Mouse (Mus musculus) left cerebral cortex, postnatal 14 days (tissue): ENCODE results near the gene Tent5c. TPM values are rescaled to one million over a fixed set of nuclear protein-coding genes. Genes with fewer than 3 reads are reported as not detected.
A peak's percentile ranks its signal among the peaks of the same experiment; 100 is the strongest.

Source experiments
- DNase-seq, 2 experiments: peaks; one replicate each; pipeline ENCODE4 v3.0.0; 2021 to 2022; ENCODE audit warnings: low spot score in 2 of 2, mixed read lengths in 1 of 2
- intact Hi-C: fragments of 180-260 bp; cut with DNase I; formaldehyde crosslinking; loops from one replicate; pipeline ENCODE4 v1.15.1; 2025
- long read RNA-seq, 2 experiments: library from polyadenylated mRNA; stranded (forward); transcript quantifications; one replicate each; pipeline ENCODE4 v2.0.0; 2021
- total RNA-seq, 2 experiments: library from RNA; stranded (reverse); gene quantifications; 2 replicates each; pipeline ENCODE4 v1.2.3; 2021

Gene Tent5c
- total RNA-seq = 1 to 10 TPM; 3.7 to 4.3 TPM
- long read RNA-seq, experiment 1, partial matches to known transcripts = 0 of 3 reads
- long read RNA-seq, experiment 1, other reads (novel, unspliced or antisense) = 3 of 3 reads
- long read RNA-seq, experiment 2, partial matches to known transcripts = 0 of 2 reads
- long read RNA-seq, experiment 2, other reads (novel, unspliced or antisense) = 2 of 2 reads

DNA sequence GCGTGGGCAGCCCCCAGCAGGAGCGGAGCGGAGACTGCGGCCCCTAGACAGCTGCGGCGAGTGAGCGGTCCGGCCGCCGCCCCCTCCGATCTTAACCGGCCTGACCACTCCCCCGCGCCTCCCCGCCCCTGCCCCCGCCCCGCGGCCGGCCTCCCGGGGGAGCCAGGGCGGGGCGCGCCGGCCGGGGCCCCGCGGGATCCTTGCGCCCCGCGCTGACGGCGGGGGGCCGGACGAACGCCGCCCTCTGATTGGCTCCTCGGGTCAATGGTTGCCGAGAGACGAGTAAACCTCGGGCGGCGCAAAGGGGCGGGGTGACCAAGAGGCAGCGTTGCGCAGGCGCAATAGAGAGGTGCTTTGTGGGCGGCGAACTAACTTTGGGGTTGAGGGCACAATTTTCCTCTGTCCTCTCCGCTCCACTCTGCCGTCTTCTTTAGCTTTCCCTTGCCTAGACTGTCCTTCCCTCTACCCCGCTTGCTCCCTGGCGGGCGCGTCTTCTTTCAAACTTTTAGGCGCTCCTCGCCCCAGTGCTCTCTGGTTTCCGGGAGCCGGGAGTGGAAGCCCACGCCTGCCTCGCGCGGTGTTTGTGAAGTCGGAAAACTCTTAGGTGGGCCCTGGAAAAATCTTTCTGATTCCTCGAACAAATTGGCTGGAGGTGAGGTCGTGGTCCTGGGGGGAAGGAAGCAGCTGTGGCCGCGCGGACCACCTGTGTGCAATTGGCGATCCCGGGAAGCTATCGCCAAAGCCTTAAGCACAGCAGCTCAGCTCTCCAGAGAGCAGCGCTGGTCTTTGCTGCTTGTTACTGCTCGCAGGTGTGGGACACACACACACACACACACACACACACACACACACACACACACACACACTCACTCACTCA lies at the start of gene Tent5c:
TSS of gene Tent5c (minus strand) at position 192 of the 877 bp plus-strand sequence.
- intact Hi-C loops = loop anchor here (5.0 kb wide), 1 partner anchor 67 kb away; no protein-coding TSS in a partner anchor
- DNase-seq = peak; percentile 86 to 90

DNA sequence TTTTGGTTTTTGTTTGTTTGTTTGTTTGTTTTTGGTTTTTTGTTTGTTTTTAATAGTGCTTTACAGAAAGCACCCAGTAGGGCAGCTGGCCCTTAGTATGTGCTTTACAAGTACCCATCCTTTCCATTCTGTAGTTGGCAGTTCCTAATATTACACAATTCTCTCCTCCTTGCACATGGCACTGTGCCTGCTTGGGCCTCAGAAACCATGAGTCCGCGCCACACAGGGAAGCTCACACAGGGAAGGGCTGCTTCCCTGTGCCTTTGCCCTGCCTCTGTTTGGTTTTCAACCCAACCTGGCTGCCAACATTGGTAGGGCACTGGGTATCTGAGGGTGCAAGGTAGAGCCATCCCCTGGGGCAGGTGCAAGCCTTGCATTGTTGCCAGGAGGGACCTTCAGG lies 47.6 kb upstream of the Tent5c start:
- intact Hi-C loops = no loop called here
- DNase-seq = no peak

DNA sequence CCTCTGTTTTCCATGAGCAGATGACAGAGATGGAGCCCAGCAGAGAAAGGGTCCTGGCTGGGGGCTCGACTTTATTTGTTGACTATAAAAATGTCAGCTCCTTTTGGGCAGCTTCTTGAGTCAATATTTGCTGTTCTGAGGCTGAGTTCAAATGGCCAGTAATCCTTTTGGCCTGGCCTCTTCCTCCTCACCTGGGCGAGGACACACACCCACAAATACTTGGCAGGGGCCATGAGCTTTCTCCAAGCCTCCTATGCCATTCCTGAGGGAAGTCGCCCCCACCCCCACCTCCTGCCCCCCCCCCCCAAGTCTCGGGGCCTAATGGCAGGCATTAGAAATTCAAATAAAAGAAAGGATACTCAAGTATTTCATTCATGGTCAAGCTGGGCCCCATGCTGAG lies 46.8 kb upstream of the Tent5c start:
- intact Hi-C loops = no loop called here
- no peak for DNase-seq

DNA sequence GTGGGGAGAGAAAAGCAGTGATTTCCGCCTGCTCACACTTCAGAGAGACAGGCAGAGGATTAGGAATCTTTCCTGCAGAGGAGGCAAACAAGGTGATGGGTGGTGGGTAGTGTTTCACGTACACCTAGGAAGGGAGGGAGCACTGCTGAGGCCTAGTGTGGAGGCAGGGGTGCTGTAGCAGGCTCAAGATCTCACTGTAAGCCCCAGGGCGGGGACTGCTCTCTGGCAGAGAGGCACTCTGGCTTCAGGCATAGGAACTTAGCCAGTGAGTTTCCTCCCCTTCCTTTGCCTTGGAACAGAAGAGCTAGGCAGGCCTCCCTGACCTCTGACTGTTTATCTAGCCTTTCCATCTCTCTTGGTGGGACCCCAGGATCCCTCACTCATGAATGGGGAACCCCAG lies 46.2 kb upstream of the Tent5c start:
- intact Hi-C loops = no loop called here

DNA sequence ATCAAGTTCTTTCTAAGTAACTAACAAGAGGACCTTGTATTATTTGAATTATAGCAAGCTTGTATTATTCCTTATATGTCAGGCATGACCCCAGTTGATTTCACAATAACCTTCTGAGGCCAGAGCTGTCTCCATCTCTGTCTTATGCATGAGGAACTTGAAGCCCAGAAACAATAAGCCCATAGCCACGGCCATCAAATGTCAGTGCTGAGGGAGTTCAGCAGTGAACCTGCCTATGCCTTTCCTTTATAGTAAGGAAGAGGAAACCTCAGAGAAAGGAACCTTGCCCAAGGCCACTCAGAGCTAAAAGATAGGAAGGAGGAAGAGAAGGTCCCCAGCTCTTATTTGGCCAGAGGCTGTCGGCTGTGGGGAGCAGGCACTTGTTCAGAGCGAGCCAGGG lies 45.3 kb upstream of the Tent5c start:
- DNase-seq = no peak
- intact Hi-C loops = no loop called here

More for the DNA sequence above, 46.2 kb upstream of the Tent5c start:
- DNase-seq = no peak

DNA sequence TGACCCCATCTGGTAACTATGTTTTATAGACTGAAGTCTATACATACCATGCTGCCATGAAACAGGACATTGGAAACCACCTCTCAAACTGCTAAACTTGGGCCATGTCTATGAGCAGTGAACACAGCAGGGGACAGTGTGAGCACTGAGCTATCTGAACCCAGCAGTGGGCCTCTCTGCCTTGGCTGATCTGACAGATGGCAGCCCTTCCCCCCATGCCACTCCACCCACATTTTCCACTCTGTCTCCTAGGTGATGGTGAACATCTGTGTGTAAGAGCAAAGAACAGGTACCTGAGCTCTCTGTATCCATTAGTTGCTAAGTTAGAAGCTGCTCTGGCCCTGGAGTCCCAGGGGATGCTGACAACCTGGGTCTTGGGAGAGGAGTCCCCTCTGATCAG lies 44.3 kb upstream of the Tent5c start:
- peak in 1 of 2 experiments; percentile 14 for DNase-seq
- intact Hi-C loops = no loop called here

DNA sequence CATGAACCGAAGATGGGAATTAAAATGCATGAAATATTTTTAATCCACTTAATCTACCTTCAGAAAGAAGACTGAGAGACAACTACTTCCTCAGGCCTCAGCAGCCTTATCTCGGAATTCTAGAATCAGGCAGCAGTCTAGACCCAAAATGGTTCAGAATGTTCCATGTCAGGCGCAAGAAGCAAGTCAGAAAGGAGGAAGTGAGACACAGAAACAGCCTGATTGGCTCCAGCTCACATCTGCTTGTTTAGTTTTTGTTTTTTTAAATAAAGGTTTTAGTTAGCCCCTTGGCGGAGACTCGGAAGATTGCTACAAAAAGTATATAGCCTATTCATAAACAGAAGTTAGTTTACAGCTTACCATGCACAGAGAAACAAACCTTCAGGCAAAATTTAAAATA lies 41.8 kb upstream of the Tent5c start:
- intact Hi-C loops = no loop called here
- no peak for DNase-seq

DNA sequence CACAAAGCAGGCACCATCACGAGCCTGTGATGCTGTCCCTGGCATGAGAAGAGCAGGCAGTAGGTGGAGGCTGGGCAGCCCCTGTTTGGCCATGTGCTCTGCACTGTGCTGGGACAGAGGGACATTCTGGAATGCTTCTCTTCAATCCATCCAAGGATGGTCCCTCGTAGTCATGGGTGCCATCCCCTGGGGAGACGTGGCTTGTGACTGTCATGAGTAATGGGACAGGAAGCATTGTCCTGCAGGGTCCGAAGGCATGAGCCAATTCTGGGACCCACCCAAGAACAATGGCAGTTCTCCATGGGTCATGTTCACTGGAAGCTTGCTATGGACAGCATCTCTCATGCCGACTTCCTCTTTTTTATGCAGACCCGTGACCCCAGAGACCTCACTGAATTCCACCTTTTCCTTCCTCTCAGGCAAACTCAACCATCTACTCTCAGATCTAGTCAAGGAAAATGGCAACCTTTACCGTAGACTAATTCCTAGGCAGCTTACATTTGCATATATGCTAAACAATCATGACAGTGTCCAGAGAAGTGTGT lies 41.2 kb upstream of the Tent5c start:
- no peak for DNase-seq
- intact Hi-C loops = no loop called here

DNA sequence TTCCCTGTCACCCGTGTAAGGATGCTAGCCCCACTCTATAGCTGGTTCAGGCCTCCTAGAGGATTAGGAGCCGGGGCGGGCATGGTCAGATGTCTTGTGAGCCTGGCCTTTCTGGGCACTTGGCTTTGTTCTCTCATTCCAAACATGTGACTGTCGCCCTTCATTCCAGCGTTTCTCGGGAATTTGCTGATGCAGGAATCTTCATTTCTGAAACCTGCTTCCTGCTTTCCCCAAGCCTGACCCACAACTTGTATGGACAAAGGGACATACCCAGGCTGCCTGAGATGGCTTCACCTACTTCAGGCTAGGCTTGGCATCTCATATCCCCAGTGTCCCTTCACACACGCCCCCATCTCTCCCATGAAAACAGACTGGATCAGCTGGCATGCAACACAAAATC lies 33.5 kb upstream of the Tent5c start:
- intact Hi-C loops = no loop called here
- peak in 1 of 2 experiments; percentile 7 for DNase-seq

DNA sequence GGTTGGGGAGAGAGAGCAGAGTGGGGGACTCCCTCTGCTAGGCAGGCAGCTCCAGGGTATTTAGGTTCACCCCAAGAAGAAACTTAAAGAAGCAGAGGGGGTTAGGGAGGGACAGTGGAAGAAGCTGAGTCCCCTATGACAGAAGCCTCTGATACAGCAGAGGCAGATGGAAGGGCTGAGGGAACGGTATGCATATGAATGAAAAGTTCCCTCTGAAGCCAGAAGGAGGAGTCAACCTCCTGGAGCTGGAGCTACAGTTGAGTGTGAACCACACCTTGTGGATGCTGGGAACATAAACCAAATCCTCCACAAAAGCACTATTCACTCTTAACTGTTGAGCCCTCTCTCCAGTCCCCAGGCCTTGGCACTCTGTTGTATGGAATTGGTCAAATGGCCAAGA lies 32.5 kb upstream of the Tent5c start:
- intact Hi-C loops = no loop called here
- no peak for DNase-seq

DNA sequence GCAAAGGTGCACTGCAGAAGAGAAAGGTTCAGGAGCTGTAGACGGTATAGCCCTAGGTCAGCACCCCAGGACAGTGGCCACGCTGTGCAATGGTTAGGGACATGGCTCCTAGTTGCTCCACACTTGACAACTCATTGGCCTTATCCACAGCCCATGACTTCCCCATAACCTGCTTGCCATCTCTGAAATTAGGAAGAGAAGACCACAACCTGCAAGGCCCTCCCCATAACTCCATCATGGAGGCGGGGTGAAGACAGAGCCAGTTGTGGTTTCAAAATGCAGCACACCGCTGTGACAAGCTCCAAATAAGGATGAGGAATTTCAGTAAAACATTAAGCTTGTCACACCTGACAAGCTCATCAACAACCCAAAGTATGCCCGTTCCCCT lies 26.6 kb upstream of the Tent5c start:
- intact Hi-C loops = no loop called here
- no peak for DNase-seq

DNA sequence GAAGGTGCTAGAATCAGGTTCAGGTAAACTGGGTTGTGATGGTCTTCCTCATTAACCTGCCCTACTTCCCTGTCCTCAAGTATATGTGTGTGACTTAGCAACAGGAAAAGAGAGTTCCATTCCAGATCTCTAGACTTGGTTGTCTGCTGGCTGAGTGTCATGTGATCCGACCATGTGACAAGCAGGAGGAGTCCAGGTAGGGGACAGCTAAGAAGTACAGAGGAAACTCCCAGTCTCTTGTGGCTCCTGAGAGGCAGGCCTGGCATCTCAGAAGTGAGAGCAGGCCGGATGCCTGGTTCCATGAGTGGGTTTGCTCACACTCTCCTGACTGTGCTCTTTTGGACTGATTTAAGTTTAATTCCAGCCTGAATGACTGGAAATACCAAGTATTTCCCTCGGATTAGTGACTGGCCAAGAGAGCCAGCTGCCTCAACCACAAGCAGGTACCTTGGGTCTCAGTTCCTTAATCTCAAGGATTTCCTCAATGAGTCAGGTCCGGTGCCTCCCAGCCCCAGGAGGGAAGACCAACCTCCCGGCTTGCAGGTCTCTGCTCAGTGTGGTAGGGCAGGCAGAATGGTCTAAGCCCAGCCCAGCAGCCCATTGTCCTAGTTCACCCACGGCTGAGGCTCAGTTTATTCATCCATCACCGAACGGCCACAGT lies 26.1 kb upstream of the Tent5c start:
- no peak for DNase-seq
- intact Hi-C loops = no loop called here

DNA sequence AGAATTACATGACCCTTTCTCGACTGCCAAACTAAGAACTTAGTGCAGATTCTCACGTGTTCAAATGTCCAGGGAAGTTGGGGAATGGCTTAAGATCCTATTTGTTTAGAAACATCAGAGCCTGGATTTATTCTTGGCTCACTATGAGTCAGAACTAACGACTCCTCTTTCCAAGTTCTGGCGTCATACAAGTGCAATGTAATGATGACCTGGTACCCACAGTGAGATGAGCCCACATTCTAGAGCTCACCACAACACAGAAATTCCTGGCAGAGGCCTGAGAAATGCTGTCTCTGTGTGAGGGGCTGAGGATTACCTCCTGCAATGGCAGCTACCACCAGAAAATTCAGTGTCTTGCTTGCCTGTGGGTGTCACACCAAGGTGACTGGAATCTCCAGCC lies 18.1 kb upstream of the Tent5c start:
- intact Hi-C loops = no loop called here
- no peak for DNase-seq

DNA sequence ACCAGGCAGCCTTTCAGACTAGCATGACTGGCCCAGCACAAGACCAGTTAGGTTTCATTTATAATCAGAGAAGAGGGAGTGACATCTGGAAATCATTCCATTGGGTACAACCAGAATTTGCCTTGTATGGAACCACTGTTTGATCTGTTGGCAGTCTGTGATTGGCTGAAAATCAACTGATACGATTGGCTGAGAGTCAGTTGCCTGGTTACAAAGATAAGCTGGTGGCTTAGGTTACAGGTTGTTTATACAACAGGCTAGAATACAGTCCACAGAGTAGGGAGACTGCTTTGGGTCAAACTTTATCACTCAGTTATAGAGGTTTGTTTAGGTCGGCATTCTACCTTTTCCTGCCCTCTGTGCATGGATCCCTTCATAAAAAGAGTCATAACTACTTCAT lies 17.6 kb upstream of the Tent5c start:
- no peak for DNase-seq
- intact Hi-C loops = no loop called here

DNA sequence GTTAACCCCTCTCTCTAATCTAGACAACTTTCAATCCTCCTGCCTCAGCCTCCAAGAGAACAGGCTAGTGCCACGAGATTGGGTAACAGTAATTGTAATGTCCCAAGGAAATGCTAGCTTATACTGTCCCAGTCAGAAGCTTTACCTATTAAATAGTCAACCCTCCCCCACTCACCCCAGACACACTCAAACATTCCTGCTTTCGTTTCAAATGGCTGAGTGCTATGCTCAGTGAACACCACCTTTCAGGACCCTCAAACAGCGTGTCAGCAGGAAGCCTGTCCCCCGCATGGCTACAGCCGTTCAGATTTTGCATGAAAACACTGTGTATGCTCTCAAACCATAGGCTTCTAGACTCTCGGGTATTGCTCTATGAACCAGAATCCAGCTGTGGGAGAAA lies 14.8 kb upstream of the Tent5c start:
- intact Hi-C loops = no loop called here
- DNase-seq = no peak

DNA sequence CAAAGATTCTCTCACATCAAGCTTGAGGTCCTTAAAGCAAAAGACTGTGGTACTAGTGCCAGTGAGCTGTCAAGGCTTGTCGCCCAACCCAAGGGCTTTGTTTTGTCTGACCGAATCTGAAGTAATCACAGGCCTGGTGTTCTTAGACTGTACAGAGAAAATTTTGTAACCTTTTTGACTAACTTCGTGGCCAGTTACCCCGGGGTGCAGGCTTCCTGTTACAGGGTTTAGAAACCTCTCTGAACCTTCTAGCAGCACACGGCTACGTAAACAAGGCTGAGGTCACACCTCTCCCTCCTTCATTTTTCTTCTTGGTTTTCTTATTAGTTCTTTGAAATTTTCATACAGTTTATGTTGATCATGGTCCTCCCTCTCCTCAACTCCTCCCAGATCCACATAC lies 13.4 kb upstream of the Tent5c start:
- DNase-seq = no peak
- intact Hi-C loops = no loop called here

DNA sequence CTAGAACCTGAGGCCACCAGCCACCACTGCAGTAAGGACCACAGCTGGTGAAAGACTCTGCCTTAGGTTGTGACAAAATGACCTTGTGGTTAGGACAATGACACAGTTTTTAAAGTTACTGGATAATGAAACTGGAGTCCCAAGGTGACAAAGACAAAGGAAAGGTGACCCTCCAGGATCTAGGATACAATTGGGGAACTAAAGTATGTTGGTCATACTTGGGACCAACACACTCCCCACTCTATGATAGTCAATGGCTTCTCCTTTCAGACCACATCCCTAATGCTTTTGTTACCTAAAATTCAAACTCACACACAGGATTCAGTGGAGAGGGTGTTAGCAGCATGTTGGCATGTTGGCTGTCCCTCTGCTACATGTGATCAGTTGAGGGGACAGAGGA lies 12.8 kb upstream of the Tent5c start:
- intact Hi-C loops = no loop called here
- DNase-seq = no peak

DNA sequence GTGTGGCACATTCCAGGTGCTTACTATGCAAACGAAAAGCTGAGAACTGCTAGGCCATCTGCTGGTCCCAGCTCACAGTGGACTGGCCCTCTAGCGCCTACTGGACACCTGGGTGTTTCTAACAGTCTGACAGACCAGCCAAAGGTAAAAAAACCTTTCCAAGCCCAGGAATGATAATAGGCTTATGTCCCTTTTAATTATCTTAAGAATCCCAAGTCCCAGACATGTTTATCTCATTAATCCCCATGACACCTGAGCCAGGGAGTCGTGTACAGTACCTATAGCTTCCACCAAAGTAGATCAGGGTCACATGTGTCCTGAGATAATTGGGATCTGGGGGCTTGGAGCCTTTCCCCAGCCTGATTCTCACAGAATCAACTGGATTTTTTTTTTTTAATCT lies 7.0 kb upstream of the Tent5c start:
- intact Hi-C loops = no loop called here
- no peak for DNase-seq

DNA sequence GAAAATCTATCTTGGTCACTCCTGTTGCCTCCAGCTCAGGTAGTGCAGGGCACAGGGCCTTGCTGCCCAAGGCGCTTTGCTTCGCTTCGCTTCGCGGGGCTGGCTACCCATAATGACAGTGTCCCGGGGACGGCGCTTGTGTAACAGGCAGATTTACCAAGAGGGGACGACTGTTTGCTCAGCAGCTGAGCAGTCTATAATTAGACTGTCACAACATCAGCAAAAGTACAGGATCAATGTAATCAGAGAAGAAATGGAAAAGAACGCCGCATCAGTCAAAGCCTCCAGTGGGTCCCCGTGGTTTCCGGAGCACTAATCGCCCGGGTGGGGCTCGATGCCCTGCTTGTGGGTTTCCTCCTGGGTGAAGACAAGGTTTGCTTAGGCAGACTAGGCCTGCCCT lies 6.3 kb upstream of the Tent5c start:
- intact Hi-C loops = no loop called here
- no peak for DNase-seq

DNA sequence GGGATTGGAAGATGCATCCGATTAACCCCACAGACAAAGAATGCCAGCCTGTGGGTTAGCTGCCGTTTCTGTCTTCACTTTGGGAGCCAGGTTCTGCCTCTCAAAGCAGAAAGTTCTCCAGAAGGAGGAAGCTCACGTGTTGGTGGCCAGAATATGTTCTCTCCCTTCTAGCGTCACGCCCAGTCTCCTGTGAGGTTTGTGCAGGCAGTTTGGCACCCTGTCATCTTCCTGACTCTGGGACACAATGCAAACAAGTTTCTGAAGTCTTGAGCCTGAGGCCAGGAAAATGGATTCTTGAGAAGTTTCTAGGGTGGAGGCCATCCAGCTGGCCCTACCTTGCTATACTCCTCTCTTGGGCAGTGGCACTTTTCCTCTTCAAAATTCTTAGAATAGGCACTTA lies 5.8 kb upstream of the Tent5c start:
- intact Hi-C loops = no loop called here
- DNase-seq = no peak

DNA sequence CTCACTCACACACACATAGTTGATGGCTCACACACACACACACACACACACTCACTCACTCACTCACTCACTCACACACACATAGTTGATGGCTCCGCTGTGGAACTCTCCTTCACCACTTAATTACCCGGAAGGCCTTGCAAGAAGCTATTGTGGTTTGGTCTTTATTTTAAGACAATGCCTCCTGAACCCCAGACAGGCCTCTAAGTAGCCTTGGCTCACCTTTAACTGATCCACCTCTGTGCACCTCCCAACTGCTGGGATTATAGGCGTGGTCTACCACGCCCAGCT lies 831 bp upstream of the Tent5c start:
- DNase-seq = no peak
- intact Hi-C loops = no loop called here
